Mouse (Mus musculus) heart, adult 2 months (tissue): ENCODE results near the gene Rai1. TPM values are rescaled to one million over a fixed set of nuclear protein-coding genes. Genes with fewer than 3 reads are reported as not detected.

ENCODE experiments used
- DNase-seq, 2 experiments: peaks; one replicate each; pipeline ENCODE4 v3.0.0; 2021
- H3K27ac ChIP-seq: fragments of 200-600 bp; 2 replicates; pipeline ENCODE4 v1.8.1; 2022
- H3K27me3 ChIP-seq: fragments of 200-500 bp; 2 replicates; pipeline ENCODE4 v1.6.1; 2012; ENCODE audit warnings: mild to moderate bottlenecking, low read length, inconsistent platforms, mixed read lengths; ENCODE audit not compliant: control insufficient read depth, insufficient read depth
- H3K36me3 ChIP-seq: fragments of 200-500 bp; 2 replicates; pipeline ENCODE4 v1.6.1; 2012; ENCODE audit warnings: low read length, inconsistent platforms; ENCODE audit not compliant: control insufficient read depth, insufficient read depth
- H3K4me1 ChIP-seq: fragments of 200-500 bp; 2 replicates; pipeline ENCODE4 v1.6.1; 2011; ENCODE audit warnings: low read length; ENCODE audit not compliant: control insufficient read depth, insufficient read depth
- H3K4me3 ChIP-seq: fragments of 200-600 bp; 2 replicates; pipeline ENCODE4 v1.8.1; 2022
- H3K79me2 ChIP-seq: fragments of 200-500 bp; replicated peaks from 2 replicates; pipeline ENCODE4 v1.6.1; 2012; ENCODE audit warnings: mild to moderate bottlenecking, inconsistent platforms, low read length, moderate library complexity, mixed read lengths; ENCODE audit not compliant: control insufficient read depth, insufficient read depth
- H3K9ac ChIP-seq: fragments of 200-500 bp; 2 replicates; pipeline ENCODE4 v1.6.1; 2012; ENCODE audit warnings: low read depth, mild to moderate bottlenecking, control low read depth, inconsistent platforms, low read length, mixed read lengths
- CTCF ChIP-seq: fragments of 200-600 bp; IDR thresholded peaks from 2 replicates; pipeline ENCODE4 v1.8.1; 2022; ENCODE audit warnings: antibody characterized with exemption, mild to moderate bottlenecking, moderate library complexity
- EP300 ChIP-seq: fragments of 200-500 bp; IDR thresholded peaks from 2 replicates; pipeline ENCODE4 v1.6.1; 2011; ENCODE audit warnings: low read depth, low read length, control low read depth; ENCODE audit not compliant: insufficient read depth
- POLR2A ChIP-seq: fragments of 200-500 bp; IDR thresholded peaks from 2 replicates; pipeline ENCODE4 v1.6.1; 2011; ENCODE audit warnings: mild to moderate bottlenecking, low read depth, low read length, control low read depth; ENCODE audit not compliant: insufficient read depth
- WGBS: fragments of 180-500 bp; shearing (Covaris S2); methylation state at CpG from one replicate; pipeline ENCODE4 v1.1.7; 2018; 5-methylcytosine and 5-hydroxymethylcytosine counted together
- intact Hi-C: fragments of 180-260 bp; cut with DNase I; formaldehyde crosslinking; loops from one replicate; pipeline ENCODE4 v1.15.1; 2025
- polyA plus RNA-seq: library from polyadenylated mRNA; depleted of rRNA; stranded (reverse); fragments of >200 nt; gene quantifications from 2 replicates; pipeline ENCODE4 v1.2.3, GENCODE M21; 2012
- total RNA-seq, 2 experiments: library from RNA; stranded (reverse); gene quantifications; 2 replicates each; pipeline ENCODE4 v1.2.3; 2021

Rai1 gene
- total and polyA plus RNA-seq, 3 experiments, result 20.0 to 26.5 (median 21.8) TPM

GRCm38 (mm10) chr11:60224676-60225075 lies 119.9 kb downstream of the Rai1 start:
- H3K27me3 ChIP-seq, result no peaks in the 10 kb centered on the region
- TF ChIP-seq CTCF (0 out of 2 replicates have a peak, but pooled peaks have one; percentile 8), EP300 (no peak)
- H3K79me2 ChIP-seq, result no peaks in the 10 kb centered on the region
- H3K9ac ChIP-seq, result no peak overlapping the region
- WGBS, result 61% methylated on average over 4 of the region's 4 CpGs
- no peak overlapping the region for H3K4me3 ChIP-seq
- no peak overlapping the region for H3K27ac ChIP-seq
- intact Hi-C loops, result no loop called here
- no peak for DNase-seq
- H3K4me1 ChIP-seq, result no peaks in the 10 kb centered on the region
- H3K36me3 ChIP-seq, result no peaks in the 10 kb centered on the region

DNA sequence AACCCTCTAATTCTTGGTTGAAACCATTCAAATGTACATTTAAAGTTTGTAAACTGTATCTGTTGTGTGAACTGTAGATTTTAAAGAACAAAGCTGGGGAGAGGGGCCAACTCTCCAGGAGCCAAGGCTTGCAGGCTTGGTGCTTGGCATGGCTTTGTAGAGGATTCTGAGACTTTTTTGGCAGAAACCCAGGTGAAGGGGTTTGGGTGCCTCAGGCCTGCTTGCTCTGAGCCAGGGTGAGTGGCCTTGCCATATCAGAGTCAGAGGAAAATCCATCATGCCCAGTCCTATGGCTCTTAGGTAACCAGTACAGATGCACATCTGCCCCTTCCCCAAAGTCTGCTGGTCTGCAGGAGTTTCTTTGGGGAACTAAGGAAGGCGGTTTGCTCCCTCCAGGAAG lies 121.1 kb downstream of the Rai1 start:
- no peak overlapping the region for H3K9ac ChIP-seq
- intact Hi-C loops, result no loop called here
- no peaks in the 10 kb centered on the region for H3K36me3 ChIP-seq
- WGBS, result 76% methylated on average over 1 of the region's 1 CpGs
- no peaks in the 10 kb centered on the region for H3K27me3 ChIP-seq
- TF ChIP-seq POLR2A, result no peak
- TF ChIP-seq EP300, result no peak
- no peak for TF ChIP-seq CTCF
- no peak overlapping the region for H3K27ac ChIP-seq
- DNase-seq, result no peak
- H3K4me3 ChIP-seq, result no peak overlapping the region
- H3K79me2 ChIP-seq, result no peaks in the 10 kb centered on the region
- no peaks in the 10 kb centered on the region for H3K4me1 ChIP-seq

DNA sequence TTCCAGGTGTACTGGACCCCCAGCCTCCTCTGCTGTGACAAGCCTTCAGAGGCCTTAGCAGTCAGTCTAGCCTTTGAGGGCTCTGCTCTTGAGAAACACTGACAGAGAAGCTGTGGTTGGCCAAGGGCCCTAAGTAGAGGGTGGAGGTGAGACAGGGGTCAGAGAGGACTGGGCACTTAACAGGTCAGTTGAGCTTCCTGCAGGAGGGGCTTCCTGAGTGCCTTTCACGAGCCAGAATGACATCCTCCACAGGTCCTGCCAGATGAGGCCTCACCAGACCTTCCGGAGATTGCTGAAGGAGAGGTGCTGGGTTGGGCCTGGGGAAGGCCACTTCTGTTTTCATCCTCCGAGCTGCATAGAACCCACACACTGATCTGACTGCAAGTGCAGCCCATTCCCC lies 123.7 kb downstream of the Rai1 start:
- Histone ChIP-seq H3K9ac (no peak overlapping the region), H3K4me1 (peaks cover 3% of the 10 kb centered on the region; the same call in 1 of the 2 replicates), H3K79me2 (no peaks in the 10 kb centered on the region), H3K27ac (no peak overlapping the region), H3K4me3 (no peak overlapping the region), H3K27me3 (no peaks in the 10 kb centered on the region), H3K36me3 (no peaks in the 10 kb centered on the region)
- intact Hi-C loops, result no loop called here
- WGBS, result 41% methylated on average over 3 of the region's 3 CpGs
- no peak for DNase-seq
- no peak for TF ChIP-seq POLR2A

GRCm38 (mm10) chr11:60229821-60230220 lies 125.0 kb downstream of the Rai1 start:
- WGBS, result 89% methylated on average over 13 of the region's 13 CpGs
- no peaks in the 10 kb centered on the region for H3K27me3 ChIP-seq
- intact Hi-C loops, result no loop called here
- TF ChIP-seq CTCF, result no peak
- no peak for TF ChIP-seq POLR2A
- no peak for TF ChIP-seq EP300
- peaks cover 3% of the 10 kb centered on the region; the same call in 1 of the 2 replicates for H3K4me1 ChIP-seq
- H3K27ac ChIP-seq, result no peak overlapping the region
- no peaks in the 10 kb centered on the region for H3K36me3 ChIP-seq
- no peaks in the 10 kb centered on the region for H3K79me2 ChIP-seq
- no peak overlapping the region for H3K9ac ChIP-seq
- no peak overlapping the region for H3K4me3 ChIP-seq
- no peak for DNase-seq

DNA sequence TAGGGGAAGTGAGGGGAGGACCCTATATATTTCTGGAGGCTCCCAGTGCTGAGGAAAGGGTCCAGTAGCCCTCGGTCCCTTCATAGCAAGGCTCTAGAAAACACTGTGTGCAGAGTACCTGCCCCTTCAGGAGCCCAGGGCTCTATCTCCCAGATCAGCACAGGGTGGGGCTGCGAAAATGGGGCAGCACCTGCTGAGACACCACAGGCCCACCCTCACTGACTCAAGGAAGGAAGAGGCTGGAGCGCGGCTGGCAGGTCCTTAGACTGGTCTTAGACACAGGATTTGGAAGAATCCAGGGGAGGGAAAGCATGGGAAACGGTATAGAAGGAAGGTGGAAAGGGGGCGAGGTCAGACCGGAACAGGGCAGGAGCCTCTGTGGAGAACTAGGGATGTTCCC lies 125.7 kb downstream of the Rai1 start:
- Histone ChIP-seq H3K36me3 (no peaks in the 10 kb centered on the region), H3K4me1 (peaks cover 3% of the 10 kb centered on the region; the same call in 1 of the 2 replicates), H3K79me2 (no peaks in the 10 kb centered on the region), H3K9ac (no peak overlapping the region), H3K4me3 (no peak overlapping the region), H3K27me3 (no peaks in the 10 kb centered on the region), H3K27ac (no peak overlapping the region)
- WGBS, result 90% methylated on average over 7 of the region's 7 CpGs
- intact Hi-C loops, result no loop called here
- DNase-seq, result no peak
- TF ChIP-seq CTCF, result no peak
- no peak for TF ChIP-seq EP300
- TF ChIP-seq POLR2A, result no peak

DNA sequence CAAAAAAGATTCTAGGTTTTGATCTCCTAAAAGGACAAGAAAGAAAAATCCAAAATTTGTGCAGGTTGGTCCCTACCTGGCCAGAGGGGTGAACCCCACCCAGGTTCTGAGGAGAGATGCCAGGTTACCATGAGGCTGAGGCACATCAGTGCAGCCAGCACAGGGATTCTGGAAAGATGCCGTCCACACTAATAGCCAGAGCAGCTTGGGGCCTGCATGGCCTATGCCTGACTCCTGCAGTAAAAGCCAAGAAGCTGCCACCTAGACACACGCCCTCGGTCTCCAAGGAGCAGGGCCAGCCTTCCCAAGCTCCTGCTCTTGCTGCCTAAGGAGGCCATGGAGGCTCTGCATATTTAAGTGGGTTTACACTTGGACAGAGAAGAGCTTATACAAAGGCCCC lies 126.5 kb downstream of the Rai1 start:
- DNase-seq, result no peak
- no peaks in the 10 kb centered on the region for H3K36me3 ChIP-seq
- no peaks in the 10 kb centered on the region for H3K79me2 ChIP-seq
- H3K27me3 ChIP-seq, result no peaks in the 10 kb centered on the region
- intact Hi-C loops, result no loop called here
- H3K4me1 ChIP-seq, result peaks cover 3% of the 10 kb centered on the region; the same call in 1 of the 2 replicates
- 92% methylated on average over 3 of the region's 3 CpGs for WGBS
- H3K4me3 ChIP-seq, result no peak overlapping the region
- no peak for TF ChIP-seq CTCF
- no peak for TF ChIP-seq EP300
- TF ChIP-seq POLR2A, result no peak
- H3K27ac ChIP-seq, result no peak overlapping the region
- no peak overlapping the region for H3K9ac ChIP-seq

- DNase-seq, result no peak
- no peak overlapping the region for H3K4me3 ChIP-seq
- H3K27ac ChIP-seq, result no peak overlapping the region
- peaks cover 3% of the 10 kb centered on the region; the same call in 1 of the 2 replicates for H3K4me1 ChIP-seq
- no peak overlapping the region for H3K9ac ChIP-seq
- H3K27me3 ChIP-seq, result no peaks in the 10 kb centered on the region
- intact Hi-C loops, result no loop called here
- 51% methylated on average over 4 of the region's 4 CpGs for WGBS
- no peaks in the 10 kb centered on the region for H3K79me2 ChIP-seq
- no peaks in the 10 kb centered on the region for H3K36me3 ChIP-seq
- TF ChIP-seq EP300 (no peak), CTCF (no peak), POLR2A (no peak)
Measured at GRCm38 (mm10) chr11:60231951-60232350, 127.1 kb downstream of the Rai1 start.
